Mouse (Mus musculus): ENCODE data around the gene Mdh1b. TPM values are rescaled to one million over a fixed set of nuclear protein-coding genes. Genes with fewer than 3 reads are reported as not detected.

The Mdh1b gene
- 234 TPM for polyA plus RNA-seq (2014; fragmentation: Illumina TruSeq; extraction: RNeasy Lipid Tissue Mini Kit (QIAGEN cat#74804); ENCODE audit: low read depth, low replicate concordance)

GRCm38 (mm10) chr1:63730240-63730771 is at the start of gene Mdh1b, which contains the start of gene Fastkd2:
TSS of gene Mdh1b (minus strand) at chr1:63730318.
TSS of gene Fastkd2 (plus strand) at chr1:63730614.

DNA sequence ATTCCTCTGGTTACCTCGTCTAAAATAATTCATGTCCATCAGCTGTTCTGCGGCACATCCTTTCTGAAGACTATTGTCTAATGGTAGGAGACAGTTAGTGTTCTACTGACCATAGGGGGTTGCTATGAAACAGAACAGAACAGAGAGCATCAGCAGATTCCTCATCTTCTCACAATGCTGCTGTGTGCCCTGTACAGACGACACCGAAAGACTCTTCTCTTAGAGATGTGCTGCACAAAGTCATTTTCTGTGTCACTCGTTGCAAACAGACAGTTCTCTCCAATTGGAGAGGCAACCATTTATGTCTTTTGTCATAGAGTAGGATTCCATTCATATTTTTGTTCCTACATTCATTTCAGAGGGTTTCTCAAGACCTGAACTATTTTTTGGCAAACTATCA is 39.0 kb upstream of the Mdh1b start, which contains the start of gene 4933402D24Rik:
Gene 4933402D24Rik (minus strand): TSS at position 101 of the 400 bp plus-strand sequence.

DNA sequence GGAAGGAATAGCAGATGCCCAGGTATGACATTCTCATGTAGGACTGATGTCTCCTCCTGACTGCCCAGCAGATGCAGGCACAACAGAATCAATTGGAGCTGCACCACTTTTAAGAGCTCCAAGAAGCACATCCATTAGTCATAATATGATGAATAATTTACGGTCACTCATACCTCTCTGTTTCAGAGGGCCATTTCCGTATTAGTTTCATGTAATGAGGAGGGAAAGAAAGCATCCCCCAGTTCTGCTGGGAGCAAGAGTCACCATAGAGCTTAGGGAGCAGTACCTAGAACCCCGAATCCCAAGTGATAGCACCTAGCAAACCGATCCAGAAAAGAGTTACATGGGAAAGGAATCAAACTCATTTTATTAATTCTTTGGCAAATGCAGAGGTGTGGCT is 43.3 kb downstream of the Mdh1b start, which contains the start of gene Dytn:
Gene Dytn (minus strand): TSS at position 101 of the 400 bp plus-strand sequence.

Other genes starting within 250 kb of the Mdh1b start
- gene Gm39653, start 114.3 kb downstream of the Mdh1b start, polyA plus RNA-seq (2014; fragmentation: Illumina TruSeq; extraction: RNeasy Lipid Tissue Mini Kit (QIAGEN cat#74804); ENCODE audit: low read depth, low replicate concordance): not detected
- 0.08 TPM for gene Dytn, start 43.4 kb downstream of the Mdh1b start, polyA plus RNA-seq (2014; fragmentation: Illumina TruSeq; extraction: RNeasy Lipid Tissue Mini Kit (QIAGEN cat#74804); ENCODE audit: low read depth, low replicate concordance)
- gene Fastkd2, start 296 bp upstream of the Mdh1b start, polyA plus RNA-seq (2014; fragmentation: Illumina TruSeq; extraction: RNeasy Lipid Tissue Mini Kit (QIAGEN cat#74804); ENCODE audit: low read depth, low replicate concordance): 80.3 TPM
- gene 4933402D24Rik, start 38.9 kb upstream of the Mdh1b start, polyA plus RNA-seq (2014; fragmentation: Illumina TruSeq; extraction: RNeasy Lipid Tissue Mini Kit (QIAGEN cat#74804); ENCODE audit: low read depth, low replicate concordance): 10.0 TPM